Mouse (Mus musculus): Measurements from ENCODE around the gene Rnf181.

- TF ChIP-seq TAL1 (IDR thresholded peaks at IDR 0.05; ENCODE audit: low read length) (no peak), GATA1 (IDR thresholded peaks at IDR 0.05; ENCODE audit: low read length) (no peak)
These were observed 19.4 kb downstream of the Rnf181 start, which contains the start of gene 0610030E20Rik for GRCm38 (mm10) chr6:72347166-72347941.

All from erythroblast, embryonic 14.5 days (primary cell).